Mouse (Mus musculus): ENCODE data around the gene Ahsa1.
A peak's percentile ranks its signal among the peaks of the same experiment; 100 is the strongest.
"Not testable (repeated sequence)": the region's sequence is repeated elsewhere in the genome, so short reads cannot be mapped to it uniquely, and the experiment has no call there.

The Ahsa1 gene

GRCm38 (mm10) chr12:87281766-87282165 is 15.5 kb downstream of the Ahsa1 start:
- DNase-seq = no peak

DNA sequence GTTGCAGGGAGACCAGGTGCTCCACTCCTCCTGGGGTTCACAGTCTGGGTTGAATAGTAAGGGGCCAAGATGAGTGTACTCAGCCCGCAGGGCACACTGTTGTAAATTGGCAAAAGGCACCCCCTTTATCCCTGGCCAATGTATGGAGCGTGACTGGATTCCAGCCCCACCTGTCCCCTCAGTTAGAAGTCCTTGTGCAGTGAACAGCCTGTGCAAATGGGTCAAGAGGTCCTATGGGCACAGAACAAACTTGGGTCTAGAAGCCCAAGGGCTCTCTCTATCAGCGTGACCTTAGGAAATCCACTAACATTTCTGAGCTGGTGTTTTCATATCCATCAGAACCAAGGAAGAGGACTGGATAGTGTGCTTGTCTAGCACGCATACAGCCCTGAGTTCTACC is 16.5 kb downstream of the Ahsa1 start:
- DNase-seq = no peak

DNA sequence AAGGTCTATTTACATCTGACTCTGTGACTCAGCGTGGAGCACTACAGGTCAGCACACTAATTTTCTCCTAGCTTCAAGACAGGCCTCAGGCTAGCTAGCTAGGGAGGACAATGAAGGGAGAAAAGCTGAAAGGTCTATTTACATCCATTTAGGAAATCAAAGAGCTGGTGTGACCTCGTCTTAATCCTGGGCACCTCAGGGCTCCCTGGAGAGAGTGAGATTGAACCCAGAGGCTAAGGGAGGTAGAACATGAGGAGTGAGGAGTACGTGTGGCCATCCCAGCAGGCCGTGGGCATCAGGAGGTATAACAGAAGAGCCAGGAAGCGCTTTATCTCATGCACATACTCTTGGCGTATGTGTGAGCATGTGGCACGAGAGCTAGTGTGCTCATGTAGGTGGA is 17.4 kb downstream of the Ahsa1 start:
- DNase-seq = no peak

DNA sequence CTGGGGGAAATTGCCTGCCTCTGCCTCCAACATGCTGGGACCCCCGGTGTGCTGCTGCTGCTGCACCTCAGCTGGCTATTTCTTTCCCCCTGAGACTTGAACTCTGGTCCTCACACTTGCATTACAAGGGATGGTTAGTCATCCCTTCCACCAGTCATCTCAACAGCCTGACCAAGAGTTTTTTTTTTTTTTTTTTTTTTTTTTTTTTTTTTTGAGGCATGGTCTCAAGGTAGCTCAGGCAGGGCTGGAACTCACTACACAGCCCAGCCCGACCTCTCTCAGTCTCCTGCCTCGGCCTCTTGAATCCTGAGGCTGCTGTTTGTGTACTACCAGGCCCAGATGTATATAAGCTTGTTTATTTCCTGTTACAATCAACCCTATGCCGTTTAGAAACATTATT is 18.0 kb downstream of the Ahsa1 start:
- DNase-seq = no peak

DNA sequence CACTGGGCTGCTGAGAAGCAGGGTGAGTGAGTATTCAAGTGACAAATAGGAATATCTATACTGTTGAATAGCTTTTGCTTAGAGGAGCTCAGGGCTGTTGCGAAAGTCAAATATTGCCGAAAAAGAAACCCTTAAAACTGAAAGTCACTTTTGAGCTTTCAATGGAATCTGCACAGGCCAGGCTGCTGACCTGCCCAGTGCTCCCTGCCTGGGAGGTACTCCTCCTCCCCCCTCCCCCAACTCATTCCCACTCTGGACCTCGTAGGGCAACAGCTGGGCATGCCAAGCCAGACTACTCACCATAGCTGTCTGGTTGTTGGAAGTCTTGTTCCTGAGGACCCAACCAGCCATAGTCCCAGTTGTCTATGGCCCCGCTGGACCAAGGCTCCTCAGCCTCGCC is 18.4 kb downstream of the Ahsa1 start:
- no peak for DNase-seq

GRCm38 (mm10) chr12:87289100-87289499 is 22.8 kb downstream of the Ahsa1 start:
- no peak for DNase-seq

DNA sequence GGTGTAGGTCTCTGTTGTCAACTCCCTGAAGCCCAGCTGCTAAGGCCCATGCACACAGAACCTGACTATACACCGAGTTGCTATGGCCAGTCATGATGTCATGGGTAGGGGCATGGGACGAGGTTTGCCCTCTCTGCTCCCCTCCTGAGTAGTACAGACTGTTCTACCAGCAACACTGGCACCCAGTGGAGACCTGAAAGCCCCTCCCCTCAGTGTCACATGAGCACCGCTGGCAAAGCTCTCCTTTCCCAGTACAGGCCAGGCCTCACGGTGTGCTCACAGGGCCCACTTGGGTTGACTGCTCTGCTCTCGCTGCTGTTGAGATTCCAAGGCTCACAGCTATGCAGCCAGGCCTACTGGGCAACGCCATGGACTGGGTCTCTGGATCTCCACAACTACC is 27.7 kb downstream of the Ahsa1 start:
- peak in 1 of 2 experiments; percentile 11 for DNase-seq

GRCm38 (mm10) chr12:87299037-87299656 is 32.9 kb downstream of the Ahsa1 start:
- no peak for DNase-seq

- peak; percentile 20 to 56 for DNase-seq
Measured at GRCm38 (mm10) chr12:87299657-87300440, 33.6 kb downstream of the Ahsa1 start, which contains the start of gene Ism2. Gene Ism2, minus strand, starts transcription at chr12:87299705.

DNA sequence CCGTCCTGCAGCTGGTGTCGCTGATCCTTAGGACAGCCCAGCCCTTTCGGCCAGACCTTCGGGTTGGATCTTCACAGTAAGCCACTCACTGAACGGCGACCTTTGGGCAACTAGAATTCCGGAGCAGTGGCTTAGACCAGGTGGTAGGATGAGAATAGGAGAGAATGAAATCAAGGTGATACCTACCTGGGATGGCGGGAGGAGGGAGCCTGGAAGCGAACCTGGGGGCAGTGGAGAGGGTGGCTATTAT is 34.1 kb downstream of the Ahsa1 start:
- peak; percentile 5 to 31 for DNase-seq

- DNase-seq = no peak
Measured at GRCm38 (mm10) chr12:87301189-87301588, 34.9 kb downstream of the Ahsa1 start.

GRCm38 (mm10) chr12:87305767-87306583 is 39.7 kb downstream of the Ahsa1 start:
- no peak for DNase-seq

- not testable (repeated sequence) for DNase-seq
Measured at GRCm38 (mm10) chr12:87306584-87306844, 40.2 kb downstream of the Ahsa1 start.

GRCm38 (mm10) chr12:87313098-87313497 is 46.8 kb downstream of the Ahsa1 start:
- no peak for DNase-seq

DNA sequence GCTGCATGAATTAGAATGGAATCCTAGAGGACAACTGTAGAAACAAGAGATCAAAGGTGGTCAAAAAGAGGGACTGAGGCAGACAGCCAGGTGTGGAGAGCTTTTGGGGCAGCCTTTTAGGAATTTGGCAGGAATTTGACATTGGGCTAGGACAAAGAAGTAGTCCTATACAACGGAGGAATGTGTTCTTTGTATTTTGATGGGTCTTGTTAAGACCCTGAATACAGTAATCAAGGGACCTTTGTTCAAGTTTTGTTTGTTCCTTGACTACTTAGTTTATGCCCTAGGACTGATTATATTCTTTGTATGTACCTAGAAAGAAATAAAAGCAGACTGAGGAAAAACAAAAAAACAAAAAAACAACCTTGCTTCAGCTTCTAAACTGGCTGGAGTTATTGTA is 51.7 kb downstream of the Ahsa1 start:
- DNase-seq = no peak

DNA sequence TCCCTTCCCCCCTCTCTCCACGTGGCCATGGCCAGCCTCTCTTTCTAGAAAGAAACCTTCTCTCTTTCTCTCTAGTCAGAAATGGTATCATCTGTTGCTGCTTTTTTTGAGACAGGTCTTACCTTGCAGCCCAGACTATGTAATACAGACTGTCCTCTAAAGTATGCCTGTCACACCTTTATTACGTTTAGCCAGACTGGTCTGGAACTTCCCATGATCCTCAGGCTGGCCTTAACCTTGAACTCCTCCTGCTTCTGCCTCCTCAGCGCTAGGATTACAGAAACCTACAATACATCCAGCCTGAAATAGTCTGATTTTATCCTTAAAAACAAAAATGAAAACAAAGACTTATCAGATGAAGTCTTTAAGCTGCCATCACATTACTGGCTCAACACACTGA is 53.0 kb downstream of the Ahsa1 start:
- DNase-seq = no peak
